Mouse (Mus musculus) heart, postnatal 10 days (tissue): ENCODE measurements around the gene Aloxe3. TPM values are rescaled to one million over a fixed set of nuclear protein-coding genes. Genes with fewer than 3 reads are reported as not detected.
"Not testable (repeated sequence)": the region's sequence is repeated elsewhere in the genome, so short reads cannot be mapped to it uniquely, and the experiment has no call there.

Experiments used
- DNase-seq, 2 experiments: peaks; one replicate each; pipeline ENCODE4 v3.0.0; 2021
- intact Hi-C: fragments of 180-260 bp; cut with DNase I; formaldehyde crosslinking; loops from one replicate; pipeline ENCODE4 v1.15.1; 2025
- total RNA-seq, 2 experiments: library from RNA; stranded (reverse); gene quantifications; 2 replicates each; pipeline ENCODE4 v1.2.3; 2021

Aloxe3 gene
- total RNA-seq, 2 experiments from 2014 or later: not detected

- intact Hi-C loops: loop anchor here (10.0 kb wide), 1 partner anchor 321 kb away; the partner anchor contains the start of gene Kdm6b
Measured at GRCm38 (mm10) chr11:69093856-69094255, 31.8 kb upstream of the Aloxe3 start.

GRCm38 (mm10) chr11:69094697-69095429 lies 30.8 kb upstream of the Aloxe3 start, which contains the start of gene Per1:
TSS of gene Per1 (plus strand) at chr11:69095217.
- intact Hi-C loops: loop anchor here (10.0 kb wide), 1 partner anchor 320 kb away; the partner anchor contains the start of gene Kdm6b
- peak; percentile 99 to 100 for DNase-seq

More at GRCm38 (mm10) chr11:69093856-69094255, 31.8 kb upstream of the Aloxe3 start:
- DNase-seq: not testable (repeated sequence)

GRCm38 (mm10) chr11:69095511-69096231 lies 30.0 kb upstream of the Aloxe3 start:
- intact Hi-C loops: loop anchor here (10.0 kb wide), 1 partner anchor 319 kb away; the partner anchor contains the start of gene Kdm6b
- DNase-seq: peak; percentile 60 to 68

GRCm38 (mm10) chr11:69096360-69096986 lies 29.2 kb upstream of the Aloxe3 start:
- intact Hi-C loops: loop anchor here (10.0 kb wide), 1 partner anchor 318 kb away; the partner anchor contains the start of gene Kdm6b
- DNase-seq: no peak

- intact Hi-C loops: loop anchor here (10.0 kb wide), 1 partner anchor 318 kb away; the partner anchor contains the start of gene Kdm6b
- peak; percentile 100 for DNase-seq
Measured at GRCm38 (mm10) chr11:69096987-69097900, 28.5 kb upstream of the Aloxe3 start.

DNA sequence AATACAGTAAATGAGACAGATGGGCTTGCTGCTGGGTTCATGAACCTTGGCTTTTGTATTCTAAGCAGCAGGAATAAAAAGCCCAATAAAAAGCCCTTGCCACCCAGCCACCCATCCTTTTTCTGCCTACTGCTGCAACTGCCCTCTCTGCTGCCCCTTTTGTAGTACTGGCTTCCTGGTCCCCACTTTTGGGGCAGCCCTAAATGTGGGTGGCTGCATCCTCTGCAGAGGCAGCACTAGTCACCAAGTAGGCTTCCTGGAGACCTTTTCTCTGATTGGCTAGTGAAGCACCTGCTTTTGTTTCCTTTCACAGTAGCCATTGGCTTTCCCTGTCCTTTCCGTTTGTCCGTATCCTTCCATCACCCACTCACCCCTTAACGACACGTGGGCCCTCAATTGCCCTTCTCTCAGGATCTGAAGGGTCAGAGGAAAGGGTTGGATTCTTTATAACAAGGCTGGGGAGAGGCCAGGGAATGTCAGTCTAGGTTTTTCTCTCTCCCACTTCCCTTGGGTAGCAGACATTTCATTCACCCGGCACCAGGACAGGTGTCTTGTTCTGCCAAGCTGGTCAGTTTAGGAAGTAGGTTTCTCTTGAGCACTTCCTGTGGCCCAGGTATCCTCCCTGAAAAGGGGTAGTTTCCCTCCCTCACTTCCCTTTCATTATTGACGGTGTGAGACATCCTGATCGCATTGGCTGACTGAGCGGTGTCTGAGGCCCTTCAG lies 27.5 kb upstream of the Aloxe3 start:
- intact Hi-C loops: loop anchor here (10.0 kb wide), 1 partner anchor 317 kb away; the partner anchor contains the start of gene Kdm6b
- peak in 1 of 2 experiments; percentile 48 for DNase-seq

GRCm38 (mm10) chr11:69098762-69099091 lies 27.0 kb upstream of the Aloxe3 start:
- peak; percentile 98 for DNase-seq
- intact Hi-C loops: loop anchor here (10.0 kb wide), 1 partner anchor 316 kb away; the partner anchor contains the start of gene Kdm6b

GRCm38 (mm10) chr11:69099177-69099914 lies 26.4 kb upstream of the Aloxe3 start:
- intact Hi-C loops: loop anchor here (10.0 kb wide), 1 partner anchor 315 kb away; the partner anchor contains the start of gene Kdm6b
- peak; percentile 92 to 95 for DNase-seq

DNA sequence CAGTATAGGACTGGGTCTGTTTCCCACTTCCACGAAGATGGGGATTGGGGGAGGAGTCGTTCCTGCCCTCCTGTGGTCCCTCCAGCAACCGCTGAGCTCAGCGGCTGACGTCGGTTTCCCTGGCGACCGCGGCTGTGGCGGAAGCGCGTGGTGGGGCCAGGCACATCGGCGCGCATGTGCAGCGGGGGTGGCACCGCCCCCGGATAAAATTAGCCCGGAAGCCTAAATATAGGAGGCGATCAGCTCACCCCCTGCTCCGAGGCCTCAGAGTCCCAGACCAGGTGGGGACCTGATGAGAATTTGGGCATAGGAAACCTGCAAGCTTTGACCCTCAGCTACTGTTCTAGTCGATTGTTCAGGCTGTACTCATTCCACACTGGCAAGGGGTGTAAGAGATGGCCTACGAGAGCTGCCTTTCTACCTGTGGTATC lies 25.8 kb upstream of the Aloxe3 start:
- intact Hi-C loops: loop anchor here (2.0 to 10.0 kb wide), 2 partner anchors 15 to 315 kb away; partner anchors contain the start of gene Kdm6b
- DNase-seq: peak; percentile 96 to 97

DNA sequence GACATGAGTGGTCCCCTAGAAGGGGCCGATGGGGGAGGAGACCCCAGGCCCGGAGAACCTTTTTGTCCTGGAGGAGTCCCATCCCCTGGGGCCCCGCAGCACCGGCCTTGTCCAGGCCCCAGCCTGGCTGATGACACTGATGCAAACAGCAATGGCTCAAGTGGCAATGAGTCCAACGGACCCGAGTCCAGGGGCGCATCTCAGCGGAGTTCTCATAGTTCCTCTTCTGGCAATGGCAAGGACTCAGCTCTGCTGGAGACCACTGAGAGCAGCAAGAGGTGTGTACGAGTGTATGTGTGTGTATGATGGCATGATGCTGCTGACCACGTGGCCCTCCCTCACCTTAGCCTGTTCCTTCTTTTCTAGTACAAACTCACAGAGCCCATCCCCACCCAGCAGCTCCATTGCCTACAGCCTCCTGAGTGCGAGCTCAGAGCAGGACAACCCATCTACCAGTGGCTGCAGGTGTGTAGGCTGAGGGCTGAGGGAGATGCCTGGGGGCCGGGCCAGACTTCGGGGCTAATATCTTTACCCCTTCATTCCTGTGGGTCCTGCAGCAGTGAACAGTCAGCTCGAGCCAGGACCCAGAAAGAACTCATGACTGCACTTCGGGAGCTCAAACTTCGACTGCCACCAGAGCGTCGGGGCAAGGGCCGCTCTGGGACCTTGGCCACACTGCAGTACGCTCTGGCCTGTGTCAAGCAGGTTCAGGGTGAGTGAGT lies 24.9 kb upstream of the Aloxe3 start:
- intact Hi-C loops: loop anchor here (2.0 kb wide), 1 partner anchor 14 kb away; no protein-coding TSS in a partner anchor
- no peak for DNase-seq

GRCm38 (mm10) chr11:69101604-69102402 lies 23.9 kb upstream of the Aloxe3 start:
- DNase-seq: no peak
- intact Hi-C loops: loop anchor here (2.0 kb wide), 1 partner anchor 13 kb away; no protein-coding TSS in a partner anchor

DNA sequence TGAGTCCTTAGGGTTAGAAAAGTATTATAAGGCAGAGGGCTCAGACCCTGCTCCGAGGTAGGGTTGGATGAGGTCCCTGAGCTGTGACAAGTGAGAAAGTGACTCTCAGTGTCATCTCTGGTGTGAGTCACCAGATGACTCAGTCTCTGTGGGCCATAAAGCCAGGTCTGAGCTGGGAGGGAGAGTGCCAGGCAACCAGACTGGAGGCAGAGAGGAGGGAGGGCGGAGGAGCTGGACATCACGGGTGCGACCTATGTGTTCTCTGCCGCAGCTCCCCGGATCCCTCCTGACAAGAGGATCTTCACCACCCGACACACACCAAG lies 23.3 kb upstream of the Aloxe3 start:
- no peak for DNase-seq
- intact Hi-C loops: no loop called here

DNA sequence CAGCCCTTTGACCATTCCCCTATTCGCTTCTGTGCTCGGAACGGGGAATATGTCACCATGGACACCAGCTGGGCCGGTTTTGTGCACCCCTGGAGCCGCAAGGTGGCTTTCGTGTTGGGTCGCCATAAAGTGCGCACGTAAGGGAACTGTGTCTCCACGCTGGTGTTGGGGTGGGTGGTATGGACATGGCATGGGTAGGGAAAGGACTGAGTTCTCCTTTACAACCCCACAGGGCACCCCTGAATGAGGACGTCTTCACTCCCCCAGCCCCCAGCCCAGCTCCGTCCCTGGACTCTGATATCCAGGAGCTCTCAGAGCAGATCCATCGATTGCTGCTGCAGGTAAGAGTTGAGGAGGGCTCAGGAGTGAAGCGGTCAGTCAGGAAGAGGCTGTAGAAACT lies 22.6 kb upstream of the Aloxe3 start:
- intact Hi-C loops: no loop called here
- DNase-seq: no peak

DNA sequence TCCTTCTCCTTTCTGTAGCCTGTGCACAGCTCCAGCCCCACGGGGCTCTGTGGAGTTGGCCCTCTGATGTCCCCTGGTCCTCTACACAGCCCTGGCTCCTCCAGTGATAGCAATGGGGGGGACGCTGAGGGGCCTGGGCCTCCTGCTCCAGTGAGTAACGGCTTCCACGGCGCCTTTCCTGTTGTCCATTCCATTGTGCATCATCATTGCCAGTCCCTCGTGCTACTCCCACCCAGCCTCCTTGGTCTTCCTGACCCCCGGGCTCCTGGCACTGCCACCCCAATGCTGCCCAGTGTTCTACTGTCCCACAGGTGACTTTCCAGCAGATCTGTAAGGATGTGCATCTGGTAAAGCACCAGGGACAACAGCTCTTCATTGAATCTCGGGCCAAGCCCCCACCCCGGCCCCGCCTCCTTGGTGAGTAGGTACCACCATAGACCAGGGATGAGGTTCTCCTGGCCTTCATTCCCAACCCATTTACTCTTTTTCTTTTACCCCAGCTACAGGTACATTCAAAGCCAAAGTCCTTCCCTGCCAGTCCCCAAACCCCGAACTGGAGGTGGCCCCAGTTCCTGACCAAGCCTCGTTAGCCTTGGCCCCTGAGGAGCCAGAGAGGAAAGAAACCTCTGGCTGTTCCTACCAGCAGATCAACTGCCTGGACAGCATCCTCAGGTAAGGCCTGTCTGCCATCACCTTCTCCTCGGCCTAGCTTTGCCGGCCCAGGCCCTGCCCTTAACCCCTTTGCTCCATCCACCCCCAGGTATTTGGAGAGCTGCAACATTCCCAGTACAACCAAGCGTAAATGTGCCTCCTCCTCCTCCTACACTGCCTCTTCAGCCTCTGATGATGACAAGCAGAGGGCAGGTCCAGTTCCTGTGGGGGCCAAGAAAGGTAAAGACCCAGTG lies 21.9 kb upstream of the Aloxe3 start:
- intact Hi-C loops: no loop called here
- DNase-seq: no peak

GRCm38 (mm10) chr11:69104487-69104886 lies 21.2 kb upstream of the Aloxe3 start:
- no peak for DNase-seq
- intact Hi-C loops: no loop called here

DNA sequence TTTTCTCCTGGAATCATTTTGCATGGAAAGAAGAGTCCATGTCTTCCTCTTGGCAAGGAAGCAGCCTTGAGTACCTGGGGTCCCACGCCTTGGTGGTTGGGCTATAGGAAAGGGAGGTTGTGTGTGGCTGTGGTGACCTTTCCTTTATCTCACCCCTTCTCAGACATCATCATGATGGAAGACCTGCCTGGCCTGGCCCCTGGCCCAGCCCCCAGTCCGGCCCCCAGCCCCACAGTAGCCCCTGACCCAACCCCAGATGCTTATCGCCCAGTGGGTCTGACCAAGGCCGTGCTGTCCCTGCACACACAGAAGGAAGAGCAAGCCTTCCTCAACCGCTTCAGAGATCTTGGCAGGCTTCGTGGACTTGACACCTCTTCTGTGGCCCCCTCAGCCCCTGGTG lies 20.5 kb upstream of the Aloxe3 start:
- intact Hi-C loops: no loop called here
- no peak for DNase-seq
